Mouse (Mus musculus): ENCODE data around the gene Epc2. TPM values are rescaled to one million over a fixed set of nuclear protein-coding genes. Genes with fewer than 3 reads are reported as not detected.

Gene Epc2
- 58.7 and 69.3 TPM in 2 replicates for total RNA-seq (2017)

- ATAC-seq (replicated peaks in 1 of 2; ENCODE audit: insufficient read depth in 1 of 2, low FRiP score in 2 of 2, low TSS enrichment in 1 of 2, low read depth in 1 of 2, poor library complexity in 2 of 2, severe bottlenecking in 2 of 2): peak; percentile 8 to 22; a peak in 3 of 4 replicates
These were observed at the start of gene Epc2 for GRCm38 (mm10) chr2:49450931-49451636. Gene Epc2, plus strand, starts transcription at chr2:49451486.

- ATAC-seq (replicated peaks in 1 of 2; ENCODE audit: insufficient read depth in 1 of 2, low FRiP score in 2 of 2, low TSS enrichment in 1 of 2, low read depth in 1 of 2, poor library complexity in 2 of 2, severe bottlenecking in 2 of 2): no peak
These were observed 45.3 kb upstream of the Epc2 start for GRCm38 (mm10) chr2:49405954-49406353.

GRCm38 (mm10) chr2:49411685-49412084 is 39.6 kb upstream of the Epc2 start:
- ATAC-seq (replicated peaks in 1 of 2; ENCODE audit: insufficient read depth in 1 of 2, low FRiP score in 2 of 2, low TSS enrichment in 1 of 2, low read depth in 1 of 2, poor library complexity in 2 of 2, severe bottlenecking in 2 of 2): peak in 1 of 2 experiments; percentile 56; a peak in 1 of 4 replicates

- no peak for ATAC-seq (replicated peaks in 1 of 2; ENCODE audit: insufficient read depth in 1 of 2, low FRiP score in 2 of 2, low TSS enrichment in 1 of 2, low read depth in 1 of 2, poor library complexity in 2 of 2, severe bottlenecking in 2 of 2)
These were observed 38.7 kb upstream of the Epc2 start for GRCm38 (mm10) chr2:49412576-49412975.

- no peak for ATAC-seq (replicated peaks in 1 of 2; ENCODE audit: insufficient read depth in 1 of 2, low FRiP score in 2 of 2, low TSS enrichment in 1 of 2, low read depth in 1 of 2, poor library complexity in 2 of 2, severe bottlenecking in 2 of 2)
These were observed 35.4 kb upstream of the Epc2 start for GRCm38 (mm10) chr2:49415868-49416267.

GRCm38 (mm10) chr2:49417018-49417604 is 34.2 kb upstream of the Epc2 start:
- peak; percentile 91 to 95 for ATAC-seq (replicated peaks in 1 of 2; ENCODE audit: insufficient read depth in 1 of 2, low FRiP score in 2 of 2, low TSS enrichment in 1 of 2, low read depth in 1 of 2, poor library complexity in 2 of 2, severe bottlenecking in 2 of 2)

GRCm38 (mm10) chr2:49420396-49420795 is 30.9 kb upstream of the Epc2 start:
- ATAC-seq (replicated peaks in 1 of 2; ENCODE audit: insufficient read depth in 1 of 2, low FRiP score in 2 of 2, low TSS enrichment in 1 of 2, low read depth in 1 of 2, poor library complexity in 2 of 2, severe bottlenecking in 2 of 2): no peak

- ATAC-seq (replicated peaks in 1 of 2; ENCODE audit: insufficient read depth in 1 of 2, low FRiP score in 2 of 2, low TSS enrichment in 1 of 2, low read depth in 1 of 2, poor library complexity in 2 of 2, severe bottlenecking in 2 of 2): no peak
These were observed 27.4 kb upstream of the Epc2 start for GRCm38 (mm10) chr2:49423857-49424256.

GRCm38 (mm10) chr2:49424788-49425187 is 26.5 kb upstream of the Epc2 start:
- peak; percentile 92 to 98 for ATAC-seq (replicated peaks in 1 of 2; ENCODE audit: insufficient read depth in 1 of 2, low FRiP score in 2 of 2, low TSS enrichment in 1 of 2, low read depth in 1 of 2, poor library complexity in 2 of 2, severe bottlenecking in 2 of 2)

- ATAC-seq (replicated peaks in 1 of 2; ENCODE audit: insufficient read depth in 1 of 2, low FRiP score in 2 of 2, low TSS enrichment in 1 of 2, low read depth in 1 of 2, poor library complexity in 2 of 2, severe bottlenecking in 2 of 2): no peak
These were observed 25.1 kb upstream of the Epc2 start for GRCm38 (mm10) chr2:49426175-49426574.

- no peak for ATAC-seq (replicated peaks in 1 of 2; ENCODE audit: insufficient read depth in 1 of 2, low FRiP score in 2 of 2, low TSS enrichment in 1 of 2, low read depth in 1 of 2, poor library complexity in 2 of 2, severe bottlenecking in 2 of 2)
These were observed 20.3 kb upstream of the Epc2 start for GRCm38 (mm10) chr2:49431015-49431414.

- ATAC-seq (replicated peaks in 1 of 2; ENCODE audit: insufficient read depth in 1 of 2, low FRiP score in 2 of 2, low TSS enrichment in 1 of 2, low read depth in 1 of 2, poor library complexity in 2 of 2, severe bottlenecking in 2 of 2): no peak
These were observed 18.1 kb upstream of the Epc2 start for GRCm38 (mm10) chr2:49433211-49433610.

- ATAC-seq (replicated peaks in 1 of 2; ENCODE audit: insufficient read depth in 1 of 2, low FRiP score in 2 of 2, low TSS enrichment in 1 of 2, low read depth in 1 of 2, poor library complexity in 2 of 2, severe bottlenecking in 2 of 2): no peak
These were observed 5.0 kb upstream of the Epc2 start for GRCm38 (mm10) chr2:49446238-49446637.

- ATAC-seq (replicated peaks in 1 of 2; ENCODE audit: insufficient read depth in 1 of 2, low FRiP score in 2 of 2, low TSS enrichment in 1 of 2, low read depth in 1 of 2, poor library complexity in 2 of 2, severe bottlenecking in 2 of 2): no peak
These were observed 3.5 kb upstream of the Epc2 start for GRCm38 (mm10) chr2:49447586-49448475.

GRCm38 (mm10) chr2:49450467-49450866 is 819 bp upstream of the Epc2 start:
- ATAC-seq (replicated peaks in 1 of 2; ENCODE audit: insufficient read depth in 1 of 2, low FRiP score in 2 of 2, low TSS enrichment in 1 of 2, low read depth in 1 of 2, poor library complexity in 2 of 2, severe bottlenecking in 2 of 2): no peak

- ATAC-seq (replicated peaks in 1 of 2; ENCODE audit: insufficient read depth in 1 of 2, low FRiP score in 2 of 2, low TSS enrichment in 1 of 2, low read depth in 1 of 2, poor library complexity in 2 of 2, severe bottlenecking in 2 of 2): peak; percentile 75
These were observed 438 bp downstream of the Epc2 start for GRCm38 (mm10) chr2:49451637-49452211.

- ATAC-seq (replicated peaks in 1 of 2; ENCODE audit: insufficient read depth in 1 of 2, low FRiP score in 2 of 2, low TSS enrichment in 1 of 2, low read depth in 1 of 2, poor library complexity in 2 of 2, severe bottlenecking in 2 of 2): peak; percentile 87 to 93
These were observed 1.3 kb downstream of the Epc2 start for GRCm38 (mm10) chr2:49452451-49453081.
